Mouse (Mus musculus): ENCODE data around the gene Tmem63c.

Tmem63c gene

GRCm38 (mm10) chr12:87021040-87021439 is at the start of gene Tmem63c:
Gene Tmem63c (plus strand): TSS chr12:87021340.
- DNase-seq (ENCODE audit: low spot score) = no peak

- DNase-seq (ENCODE audit: low spot score) = no peak
Observed at GRCm38 (mm10) chr12:86973216-86973615, 47.9 kb upstream of the Tmem63c start.

- DNase-seq (ENCODE audit: low spot score) = no peak
Observed at GRCm38 (mm10) chr12:86973706-86974105, 47.4 kb upstream of the Tmem63c start.

GRCm38 (mm10) chr12:86974387-86975288 is 46.5 kb upstream of the Tmem63c start:
- no peak for DNase-seq (ENCODE audit: low spot score)

- DNase-seq (ENCODE audit: low spot score) = no peak
Observed at GRCm38 (mm10) chr12:86975761-86976160, 45.4 kb upstream of the Tmem63c start.

GRCm38 (mm10) chr12:86976511-86977168 is 44.5 kb upstream of the Tmem63c start:
- no peak for DNase-seq (ENCODE audit: low spot score)

- DNase-seq (ENCODE audit: low spot score) = no peak
Observed at GRCm38 (mm10) chr12:86977833-86978232, 43.3 kb upstream of the Tmem63c start.

GRCm38 (mm10) chr12:86981180-86981579 is 40.0 kb upstream of the Tmem63c start:
- DNase-seq (ENCODE audit: low spot score) = no peak

- no peak for DNase-seq (ENCODE audit: low spot score)
Observed at GRCm38 (mm10) chr12:86983470-86984193, 37.5 kb upstream of the Tmem63c start.

GRCm38 (mm10) chr12:86984194-86984555 is 37.0 kb upstream of the Tmem63c start:
- no peak for DNase-seq (ENCODE audit: low spot score)

- no peak for DNase-seq (ENCODE audit: low spot score)
Observed at GRCm38 (mm10) chr12:86986562-86986961, 34.6 kb upstream of the Tmem63c start.

GRCm38 (mm10) chr12:86988227-86988626 is 32.9 kb upstream of the Tmem63c start:
- DNase-seq (ENCODE audit: low spot score) = no peak

- no peak for DNase-seq (ENCODE audit: low spot score)
Observed at GRCm38 (mm10) chr12:86989378-86989777, 31.8 kb upstream of the Tmem63c start.

GRCm38 (mm10) chr12:86989890-86990754 is 31.0 kb upstream of the Tmem63c start, which contains the start of gene Zdhhc22:
Gene Zdhhc22 (minus strand): TSS chr12:86990430.
- no peak for DNase-seq (ENCODE audit: low spot score)

- DNase-seq (ENCODE audit: low spot score) = no peak
Observed at GRCm38 (mm10) chr12:86990755-86991110, 30.4 kb upstream of the Tmem63c start.

- DNase-seq (ENCODE audit: low spot score) = no peak
Observed at GRCm38 (mm10) chr12:86994166-86994565, 27.0 kb upstream of the Tmem63c start.

- DNase-seq (ENCODE audit: low spot score) = no peak
Observed at GRCm38 (mm10) chr12:86994776-86995175, 26.4 kb upstream of the Tmem63c start.

- no peak for DNase-seq (ENCODE audit: low spot score)
Observed at GRCm38 (mm10) chr12:86995931-86996330, 25.2 kb upstream of the Tmem63c start.

GRCm38 (mm10) chr12:86998699-86999098 is 22.4 kb upstream of the Tmem63c start:
- no peak for DNase-seq (ENCODE audit: low spot score)

GRCm38 (mm10) chr12:86999283-86999820 is 21.8 kb upstream of the Tmem63c start:
- DNase-seq (ENCODE audit: low spot score) = no peak

- DNase-seq (ENCODE audit: low spot score) = peak; percentile 15
Observed at GRCm38 (mm10) chr12:87000151-87000839, 20.8 kb upstream of the Tmem63c start.
